Mouse (Mus musculus): Measurements from ENCODE around the gene Etv5.

Gene Etv5

DNA sequence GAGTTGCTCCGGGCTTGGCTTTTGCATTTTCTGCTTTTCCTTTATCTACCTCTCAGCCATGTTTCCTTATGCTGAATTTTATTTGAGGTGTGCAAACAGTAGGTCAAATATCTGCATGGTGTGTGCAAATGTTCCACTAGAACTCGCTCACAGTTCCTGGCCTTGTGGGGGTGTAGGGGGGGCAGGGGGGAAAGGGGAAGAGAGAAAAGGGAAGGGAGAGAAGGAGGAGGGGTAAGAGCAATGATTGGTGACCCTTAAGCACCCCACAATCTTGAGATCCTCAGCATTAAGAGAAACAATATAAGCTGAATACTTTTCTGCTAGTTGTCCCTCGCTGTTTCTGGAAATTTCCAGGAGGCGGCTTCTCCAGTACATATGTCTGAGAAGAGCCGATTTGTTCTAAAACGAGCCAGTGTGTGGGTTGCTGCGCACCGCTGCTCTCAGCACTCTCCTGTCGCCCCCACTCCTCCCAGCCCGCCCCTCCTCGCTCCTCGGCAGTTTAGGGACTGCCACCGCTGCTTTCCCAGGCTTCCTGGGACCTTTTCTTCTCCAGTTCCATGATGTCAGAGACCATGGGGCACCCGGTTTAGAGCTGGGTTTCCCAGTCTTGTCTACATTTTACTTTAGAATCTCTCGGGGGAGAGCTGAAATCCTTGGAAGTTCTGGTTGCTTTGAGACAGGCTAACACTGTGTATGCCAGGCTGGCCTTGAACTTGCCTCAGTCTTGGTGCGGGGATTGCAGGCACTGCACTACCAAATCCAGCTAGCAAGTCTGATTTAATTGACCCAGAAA lies 90.8 kb downstream of the Etv5 start:
- in situ Hi-C loops (cut with MboI, MseI), result no loop called here

DNA sequence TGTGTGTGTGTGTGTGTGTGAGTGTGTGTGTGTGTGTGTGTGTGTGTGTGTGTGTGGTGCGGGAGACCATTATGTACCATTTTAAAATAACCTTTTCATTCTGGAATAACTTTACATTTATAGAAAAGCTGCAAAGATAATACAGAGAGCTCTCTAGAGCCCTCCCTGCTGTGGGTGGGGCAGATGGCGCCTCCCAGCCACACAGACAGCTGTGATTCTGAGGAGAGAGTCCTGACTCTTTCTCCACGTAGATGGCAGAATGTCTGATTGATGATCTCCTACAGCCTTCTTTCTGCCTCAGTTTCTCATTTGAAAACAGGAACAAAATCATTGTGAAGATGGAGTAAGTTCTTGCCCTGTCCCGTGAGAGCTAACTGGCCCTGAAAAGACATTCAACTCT lies 91.5 kb downstream of the Etv5 start:
- in situ Hi-C loops (cut with MboI, MseI), result no loop called here

DNA sequence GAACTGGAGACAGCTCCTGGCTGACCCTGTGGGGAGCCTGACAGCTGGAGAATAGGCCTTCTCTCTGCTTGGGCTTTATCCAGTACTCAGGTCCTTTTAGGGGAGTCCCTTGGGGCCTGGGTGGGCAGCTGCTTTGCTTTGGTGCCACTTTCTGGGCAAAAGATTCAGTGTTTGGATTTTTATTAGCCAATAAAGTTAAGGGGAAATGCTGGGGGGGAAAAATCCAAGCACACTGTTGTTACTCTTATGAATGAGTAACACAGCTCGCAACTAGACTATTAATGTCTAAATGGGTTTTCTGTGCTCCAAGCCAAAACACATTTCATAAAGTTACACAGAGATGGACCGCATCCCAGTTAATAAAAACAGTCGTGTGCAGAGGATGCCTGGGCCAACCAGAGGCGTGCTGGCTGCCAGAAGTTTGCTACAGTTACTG lies 98.3 kb downstream of the Etv5 start:
- in situ Hi-C loops (cut with MboI, MseI), result no loop called here

DNA sequence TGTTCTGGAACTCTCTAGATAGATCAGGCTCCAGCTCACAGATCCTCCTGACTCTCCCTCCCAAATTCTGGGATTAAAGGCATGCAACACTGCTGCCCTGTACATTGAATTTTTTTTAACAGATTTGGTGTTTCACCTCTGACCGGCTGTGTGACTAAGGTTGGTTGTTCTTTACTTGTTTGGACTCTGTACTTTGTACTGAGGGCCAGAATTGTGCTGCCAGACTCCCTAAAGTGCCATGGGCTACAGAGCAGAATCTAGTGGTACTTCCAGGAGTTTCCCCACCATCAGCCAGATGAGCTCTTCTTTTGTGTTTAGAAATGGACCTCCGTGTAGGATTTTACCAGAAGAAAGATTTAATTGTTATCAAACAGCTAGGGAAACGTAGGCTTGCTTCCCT lies 103.7 kb downstream of the Etv5 start:
- in situ Hi-C loops (cut with MboI, MseI), result no loop called here

Data from regulatory T cell (primary cell).